Mouse (Mus musculus) ES-E14 (cell line): ENCODE data around the gene Aifm3. TPM values are rescaled to one million over a fixed set of nuclear protein-coding genes. Genes with fewer than 3 reads are reported as not detected.

ENCODE experiments used
- DNase-seq: peaks from one replicate; pipeline ENCODE4 v3.0.0-alpha.2; 2013; ENCODE audit warnings: low read depth, low spot score
- H3K27ac ChIP-seq: 2 replicates; pipeline ENCODE4 v1.5.1; 2012; ENCODE audit warnings: low read depth, mild to moderate bottlenecking, low read length, moderate library complexity, mixed read lengths; ENCODE audit not compliant: poor library complexity, insufficient read depth, severe bottlenecking
- H3K36me3 ChIP-seq: 2 replicates; pipeline ENCODE4 v1.6.1; 2012; ENCODE audit warnings: mild to moderate bottlenecking, low read length, moderate library complexity, mixed read lengths; ENCODE audit not compliant: control insufficient read depth, poor library complexity, insufficient read depth, severe bottlenecking
- H3K4me1 ChIP-seq, 2 experiments: fragments of 150-350 bp in 1 of 2; sonication (generic) in 1 of 2; 2 replicates each; pipeline ENCODE4 v1.6.1; 2012; ENCODE audit warnings: low read length in 2 of 2, mild to moderate bottlenecking in 1 of 2, mixed read lengths in 1 of 2; ENCODE audit not compliant: control insufficient read depth in 2 of 2, insufficient read depth in 2 of 2, poor library complexity in 1 of 2
- H3K4me3 ChIP-seq, 2 experiments: fragments of 150-350 bp in 1 of 2; sonication (generic) in 1 of 2; 2 replicates each; pipeline ENCODE4 v1.5.1; 2012; ENCODE audit warnings: low read length in 2 of 2, low read depth in 1 of 2, mild to moderate bottlenecking in 1 of 2, mixed read lengths in 1 of 2; ENCODE audit not compliant: insufficient read depth in 1 of 2, poor library complexity in 1 of 2, severe bottlenecking in 1 of 2
- H3K9ac ChIP-seq: 2 replicates; pipeline ENCODE4 v1.6.1; 2012; ENCODE audit warnings: low read depth, mild to moderate bottlenecking, low read length, mixed read lengths; ENCODE audit not compliant: poor library complexity, insufficient read depth, severe bottlenecking
- H3K9me3 ChIP-seq: fragments of 150-350 bp; sonication (generic); 2 replicates; pipeline ENCODE4 v1.6.1; 2012; ENCODE audit warnings: low read depth, mild to moderate bottlenecking, low read length; ENCODE audit not compliant: control insufficient read depth, insufficient read depth
- CHD2 ChIP-seq: IDR thresholded peaks from 2 replicates; pipeline ENCODE4 v1.6.1; 2014; ENCODE audit warnings: mild to moderate bottlenecking, low read depth, low read length, inconsistent platforms
- HCFC1 ChIP-seq: IDR thresholded peaks from 2 replicates; pipeline ENCODE4 v1.6.1; 2012; ENCODE audit warnings: low read length, inconsistent platforms, borderline replicate concordance; ENCODE audit not compliant: insufficient read depth
- MAFK ChIP-seq: IDR thresholded peaks from 2 replicates; pipeline ENCODE4 v1.6.1; 2014; ENCODE audit warnings: mild to moderate bottlenecking, low read depth, low read length, inconsistent platforms; ENCODE audit not compliant: insufficient read depth
- ZC3H11A ChIP-seq: IDR thresholded peaks from 2 replicates; pipeline ENCODE4 v1.6.1; 2012; ENCODE audit warnings: low read depth, mild to moderate bottlenecking, inconsistent platforms, low read length, borderline replicate concordance
- ZNF384 ChIP-seq: IDR thresholded peaks from 2 replicates; pipeline ENCODE4 v1.6.1; 2012; ENCODE audit warnings: low read depth, low read length, inconsistent platforms
- in situ Hi-C, 2 experiments: fragments of 600-800 bp; cut with MboI; formaldehyde crosslinking; loops; one replicate each; pipeline ENCODE4 v1.15.1; 2025; ENCODE audit warnings: low sequenced_read_pairs in 2 of 2, inconsistent platforms in 1 of 2; ENCODE audit not compliant: unreplicated experiment in 2 of 2
- total RNA-seq: library from RNA; depleted of rRNA; stranded (reverse); fragments of 300-350 nt; gene quantifications from 2 replicates; pipeline ENCODE4 v1.2.3, GENCODE M21; 2012

The Aifm3 gene
- total RNA-seq, 1 experiment: 3.0 TPM

DNA sequence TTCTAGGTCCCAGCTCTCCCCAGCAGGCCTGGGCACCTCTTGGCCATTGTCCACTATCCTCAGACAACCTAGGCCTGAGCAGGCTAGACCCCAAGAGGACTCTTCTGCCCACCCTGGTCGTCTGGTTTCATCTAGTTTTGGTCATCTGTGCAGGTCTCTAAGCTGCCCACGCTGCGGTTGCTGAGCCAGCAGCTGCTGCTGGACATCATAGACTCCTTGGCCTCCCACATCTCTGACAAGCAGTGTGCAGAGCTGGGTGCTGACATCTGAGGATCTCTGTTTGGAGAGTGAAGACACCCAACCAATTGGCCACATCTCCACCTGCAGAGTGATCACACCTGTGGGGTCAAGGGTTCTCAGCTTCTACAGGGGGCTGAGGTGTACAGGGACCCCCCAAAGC lies 36.1 kb downstream of the Aifm3 start:
- peaks cover 48% of the 10 kb centered on the region for H3K36me3 ChIP-seq
- in situ Hi-C loops: no loop called here
- no peak overlapping the region for H3K9ac ChIP-seq
- no peak overlapping the region for H3K27ac ChIP-seq
- H3K4me1 ChIP-seq: peaks cover 0 to 9% of the 10 kb centered on the region in 2 experiments; a peak in 2 of 4 replicates
- TF ChIP-seq ZNF384 (no peak), CHD2 (no peak), HCFC1 (no peak), ZC3H11A (no peak), MAFK (no peak)
- H3K4me3 ChIP-seq: no peak overlapping the region
- no peaks in the 10 kb centered on the region for H3K9me3 ChIP-seq
- DNase-seq: no peak

DNA sequence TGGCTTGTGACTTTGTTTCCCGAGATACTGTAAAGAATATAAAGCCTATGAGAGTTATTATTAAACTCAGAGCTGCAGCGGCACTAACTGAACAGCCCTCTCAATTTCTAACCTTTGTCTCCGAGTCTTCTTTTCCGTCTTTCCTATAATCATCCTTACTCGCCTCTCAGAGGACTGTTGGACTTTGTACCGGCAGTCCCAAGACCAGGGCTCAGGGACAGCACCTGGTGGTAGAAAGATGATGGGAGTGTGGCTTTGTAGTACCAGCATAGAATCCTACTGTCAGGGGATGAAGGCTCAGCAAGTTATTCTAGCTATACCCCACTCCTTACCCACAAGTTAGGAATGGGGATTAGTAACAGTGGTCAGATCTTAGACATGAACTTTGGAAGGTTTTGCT lies 36.8 kb downstream of the Aifm3 start:
- Histone ChIP-seq H3K9ac (no peak overlapping the region), H3K9me3 (no peaks in the 10 kb centered on the region), H3K27ac (no peak overlapping the region), H3K36me3 (peaks cover 48% of the 10 kb centered on the region), H3K4me1 (peaks cover 0 to 9% of the 10 kb centered on the region in 2 experiments; a peak in 2 of 4 replicates), H3K4me3 (no peak overlapping the region)
- DNase-seq: no peak
- TF ChIP-seq MAFK: no peak
- no peak for TF ChIP-seq CHD2
- TF ChIP-seq HCFC1: no peak
- no peak for TF ChIP-seq ZNF384
- TF ChIP-seq ZC3H11A: no peak
- in situ Hi-C loops: no loop called here

DNA sequence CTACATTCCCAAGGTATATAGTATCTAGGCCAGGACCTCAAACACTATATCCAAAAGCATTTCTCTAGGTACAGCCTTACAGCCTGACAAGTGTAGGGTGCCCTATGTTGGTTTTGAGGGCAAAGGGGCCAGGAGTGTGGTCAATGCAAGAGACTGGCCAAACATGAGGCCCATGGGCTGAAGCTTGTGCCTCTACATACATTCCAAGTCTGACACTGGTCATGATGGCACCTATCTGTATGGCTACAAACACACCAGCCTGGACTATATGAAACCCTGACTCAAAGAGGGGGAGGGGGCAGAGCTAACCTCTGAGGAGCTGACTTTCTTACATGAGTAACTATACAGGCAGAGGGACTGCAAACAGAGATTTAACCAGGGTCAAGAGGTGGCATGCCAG lies 38.2 kb downstream of the Aifm3 start:
- H3K36me3 ChIP-seq: peaks cover 38% of the 10 kb centered on the region
- TF ChIP-seq HCFC1 (no peak), ZC3H11A (no peak), MAFK (no peak), CHD2 (no peak), ZNF384 (no peak)
- H3K9ac ChIP-seq: no peak overlapping the region
- H3K4me3 ChIP-seq: no peak overlapping the region
- in situ Hi-C loops: no loop called here
- DNase-seq: no peak
- no peak overlapping the region for H3K27ac ChIP-seq
- no peaks in the 10 kb centered on the region for H3K9me3 ChIP-seq
- H3K4me1 ChIP-seq: peaks cover 0 to 16% of the 10 kb centered on the region in 2 experiments; a peak in 2 of 4 replicates

DNA sequence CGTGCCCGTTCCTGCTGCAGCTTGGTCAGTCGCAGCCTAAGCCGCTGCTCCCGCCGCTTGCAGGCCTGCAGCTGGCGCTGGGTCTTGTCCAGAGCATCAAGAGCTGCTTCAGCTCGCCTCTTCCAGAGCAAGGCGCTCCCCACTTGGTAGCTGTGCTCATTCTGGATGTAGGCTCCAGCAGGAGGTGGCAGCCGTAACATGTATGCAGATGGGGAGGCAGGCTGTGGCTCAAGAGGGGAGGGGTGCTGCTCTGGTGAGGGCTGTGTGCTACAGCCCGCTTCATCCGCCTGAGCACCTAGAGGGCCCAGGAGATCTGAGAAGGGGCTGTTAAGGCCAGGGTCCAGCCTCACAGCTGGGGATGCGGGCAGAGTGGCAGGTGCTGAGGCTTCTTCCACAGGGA lies 38.9 kb downstream of the Aifm3 start:
- H3K4me1 ChIP-seq: peaks cover 0 to 17% of the 10 kb centered on the region in 2 experiments; a peak in 2 of 4 replicates
- TF ChIP-seq MAFK: no peak
- no peak for TF ChIP-seq HCFC1
- no peak for TF ChIP-seq ZC3H11A
- no peak for TF ChIP-seq CHD2
- TF ChIP-seq ZNF384: no peak
- peak overlapping the region; percentile 33; the same call in 1 of the 2 replicates for H3K9ac ChIP-seq
- H3K27ac ChIP-seq: no peak overlapping the region
- no peak for DNase-seq
- in situ Hi-C loops: no loop called here
- peaks cover 33% of the 10 kb centered on the region for H3K36me3 ChIP-seq
- no peaks in the 10 kb centered on the region for H3K9me3 ChIP-seq
- H3K4me3 ChIP-seq: no peak overlapping the region

DNA sequence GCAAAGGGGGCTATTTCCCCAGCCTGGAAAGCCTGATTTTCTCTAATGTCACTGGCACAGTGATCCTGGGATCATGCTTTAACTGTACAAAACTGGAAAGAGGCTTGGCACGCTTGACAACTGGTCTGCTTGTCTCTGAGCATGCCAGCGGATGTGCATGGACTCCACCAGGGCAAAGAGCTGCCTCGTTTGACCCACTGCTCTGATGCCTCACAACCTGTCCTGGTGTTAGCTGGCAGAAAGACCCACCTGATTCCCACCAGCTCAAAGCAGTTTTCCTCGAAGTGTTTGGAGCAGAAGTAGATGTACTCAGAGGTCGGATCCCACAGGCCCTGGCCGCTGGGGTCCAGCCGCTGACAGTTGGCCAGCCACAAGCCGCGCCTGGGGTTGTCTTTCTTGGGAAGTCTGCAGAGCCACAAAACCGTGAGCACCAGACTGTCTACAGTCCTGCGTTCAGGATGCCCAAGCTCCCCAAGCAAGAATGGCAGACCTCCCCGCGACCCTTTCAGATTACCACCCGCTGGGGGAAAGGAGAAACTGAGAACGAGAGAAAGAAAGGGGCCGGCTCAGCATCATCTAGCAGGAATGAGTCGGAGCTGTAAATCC lies 40.7 kb downstream of the Aifm3 start:
- no peaks in the 10 kb centered on the region for H3K9me3 ChIP-seq
- in situ Hi-C loops: no loop called here
- H3K36me3 ChIP-seq: peaks cover 21% of the 10 kb centered on the region
- peaks cover 0 to 17% of the 10 kb centered on the region in 2 experiments; a peak in 2 of 4 replicates for H3K4me1 ChIP-seq
- DNase-seq: no peak
- H3K4me3 ChIP-seq: peak overlapping the region; percentile 79 to 83
- H3K27ac ChIP-seq: no peak overlapping the region
- peak overlapping the region; percentile 85 for H3K9ac ChIP-seq
- TF ChIP-seq MAFK: no peak
- TF ChIP-seq ZC3H11A: no peak
- TF ChIP-seq CHD2: no peak
- no peak for TF ChIP-seq HCFC1
- no peak for TF ChIP-seq ZNF384
